Mouse (Mus musculus) spleen, adult 10 weeks (tissue): Measurements from ENCODE around the gene Pde7b. TPM values are rescaled to one million over a fixed set of nuclear protein-coding genes. Genes with fewer than 3 reads are reported as not detected.

Source experiments
- polyA plus RNA-seq: library from polyadenylated mRNA; stranded (reverse); fragments of 350-450 nt; fragmentation: Illumina TruSeq; extraction: RNeasy Lipid Tissue Mini Kit (QIAGEN cat#74804); gene quantifications from one replicate; pipeline ENCODE4 v1.2.3, GENCODE M21; 2015; ENCODE audit warnings: low replicate concordance; ENCODE audit not compliant: insufficient read depth

Pde7b gene
- 1.2 TPM for polyA plus RNA-seq

GRCm38 (mm10) chr10:20724906-20725305 lies at the start of gene Pde7b:
Gene Pde7b, minus strand, starts transcription at chr10:20725078.

Other genes starting within 250 kb of the Pde7b start
- gene Ahi1, start 227.5 kb upstream of the Pde7b start, polyA plus RNA-seq = 7.5 TPM